Mouse (Mus musculus): ENCODE results near the gene Tmem44.

DNA sequence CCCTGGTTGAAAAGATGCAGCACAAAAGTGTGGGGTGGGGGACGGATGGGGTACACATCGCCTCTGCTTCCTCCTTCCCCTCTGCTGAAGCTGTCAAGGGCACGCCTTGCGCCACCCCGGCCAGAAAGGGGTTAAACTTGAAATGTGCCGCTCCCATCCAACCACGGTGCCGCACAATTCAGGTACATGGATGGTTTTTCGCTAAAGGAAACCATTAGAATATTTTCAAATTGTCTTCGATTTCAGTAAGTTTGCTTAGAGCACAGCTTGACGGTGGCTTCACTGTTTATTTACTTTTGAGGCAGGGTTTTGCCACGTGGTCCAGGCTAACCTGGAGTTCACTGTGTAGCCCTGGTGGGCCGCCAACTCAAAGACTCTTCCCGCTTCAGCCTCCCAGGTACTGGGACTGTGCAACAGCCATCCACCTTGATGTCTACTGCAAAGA, at the start of gene Tmem44:
- TF ChIP-seq POLR2A (IDR thresholded peaks at IDR 0.05; ENCODE audit: low read depth, low read length) (no peak), CTCF (IDR thresholded peaks at IDR 0.05; ENCODE audit: extremely low read depth, insufficient read length, insufficient replicate concordance, low read depth, low read length) (no peak)

All from small intestine, adult 2 months (tissue).